Mouse (Mus musculus) liver, embryonic 14.5 days (tissue): ENCODE data around the gene Lrrfip2.
A peak's percentile ranks its signal among the peaks of the same experiment; 100 is the strongest.

Source experiments
- CTCF ChIP-seq: IDR thresholded peaks from 2 replicates; pipeline ENCODE4 v1.5.1; 2016; ENCODE audit warnings: antibody characterized with exemption, low read depth, control low read depth
- EP300 ChIP-seq: IDR thresholded peaks from 2 replicates; pipeline ENCODE4 v1.6.1; 2016; ENCODE audit warnings: antibody characterized with exemption, low read depth

GRCm38 (mm10) chr9:111077745-111078144 is 39.6 kb upstream of the Lrrfip2 start:
- TF ChIP-seq CTCF, result peak; percentile 83
- no peak for TF ChIP-seq EP300
